Mouse (Mus musculus) embryonic fibroblast, embryonic 13.5 days (primary cell): ENCODE measurements around the gene Pnn.

Source experiments
- CTCF ChIP-seq: IDR thresholded peaks from 2 replicates; pipeline ENCODE4 v1.5.1; 2011; ENCODE audit warnings: mild to moderate bottlenecking, control low read depth, low read length, moderate library complexity, borderline replicate concordance; ENCODE audit not compliant: insufficient read depth
- POLR2A ChIP-seq: IDR thresholded peaks from 2 replicates; pipeline ENCODE4 v1.6.1; 2011; ENCODE audit warnings: low read depth, mild to moderate bottlenecking, control low read depth, low read length, moderate library complexity

DNA sequence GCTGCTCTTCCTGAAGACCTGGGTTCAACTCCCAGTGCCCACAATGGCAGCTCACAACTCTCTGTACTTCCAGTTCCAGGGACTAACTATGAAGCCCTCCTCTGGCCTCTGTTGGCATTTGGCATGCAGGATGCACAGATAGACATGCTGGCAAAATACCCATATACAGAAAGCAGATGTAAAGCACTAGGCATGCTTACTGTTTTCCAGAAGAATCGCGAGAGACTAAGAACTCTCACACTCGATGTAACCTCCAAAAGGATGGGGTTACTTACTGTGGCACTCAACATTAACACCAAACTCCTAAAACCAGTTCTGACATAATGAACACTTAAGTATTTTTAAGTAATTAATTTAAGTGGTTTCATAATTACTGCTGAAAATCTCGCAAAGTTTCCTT, 6.4 kb upstream of the Pnn start:
- no peak for TF ChIP-seq CTCF
- no peak for TF ChIP-seq POLR2A
